Mouse (Mus musculus) myocyte (in vitro differentiated cells): ENCODE data around the gene Cbs.

Experiments
- MAX ChIP-seq: IDR thresholded peaks from one replicate; pipeline ENCODE4 v1.6.1; 2011; ENCODE audit warnings: low read depth, mild to moderate bottlenecking, control low read depth
- MYOD1 ChIP-seq, 3 experiments: IDR thresholded peaks; one replicate each; pipeline ENCODE4 v1.6.1; 2011; ENCODE audit warnings: control low read depth in 2 of 3, low read depth in 2 of 3, mild to moderate bottlenecking in 2 of 3, moderate library complexity in 1 of 3; ENCODE audit not compliant: insufficient read length in 2 of 3, control insufficient read depth in 1 of 3
- MYOG ChIP-seq, 3 experiments: IDR thresholded peaks; one replicate each; pipeline ENCODE4 v1.6.1; 2011; ENCODE audit warnings: control low read depth in 2 of 3, low read depth in 2 of 3, mild to moderate bottlenecking in 2 of 3; ENCODE audit not compliant: insufficient read length in 2 of 3, control insufficient read depth in 1 of 3, insufficient read depth in 1 of 3
- POLR2A ChIP-seq: IDR thresholded peaks from one replicate; pipeline ENCODE4 v1.6.1; 2011; ENCODE audit warnings: low read depth, mild to moderate bottlenecking, control low read depth, moderate library complexity; ENCODE audit not compliant: insufficient read length
- REST ChIP-seq: IDR thresholded peaks from one replicate; pipeline ENCODE4 v1.6.1; 2011; ENCODE audit warnings: mild to moderate bottlenecking, control low read depth, moderate library complexity; ENCODE audit not compliant: insufficient read depth, insufficient read length
- USF1 ChIP-seq: IDR thresholded peaks from one replicate; pipeline ENCODE4 v1.6.1; 2011; ENCODE audit warnings: low read depth, mild to moderate bottlenecking, control low read depth, moderate library complexity

DNA sequence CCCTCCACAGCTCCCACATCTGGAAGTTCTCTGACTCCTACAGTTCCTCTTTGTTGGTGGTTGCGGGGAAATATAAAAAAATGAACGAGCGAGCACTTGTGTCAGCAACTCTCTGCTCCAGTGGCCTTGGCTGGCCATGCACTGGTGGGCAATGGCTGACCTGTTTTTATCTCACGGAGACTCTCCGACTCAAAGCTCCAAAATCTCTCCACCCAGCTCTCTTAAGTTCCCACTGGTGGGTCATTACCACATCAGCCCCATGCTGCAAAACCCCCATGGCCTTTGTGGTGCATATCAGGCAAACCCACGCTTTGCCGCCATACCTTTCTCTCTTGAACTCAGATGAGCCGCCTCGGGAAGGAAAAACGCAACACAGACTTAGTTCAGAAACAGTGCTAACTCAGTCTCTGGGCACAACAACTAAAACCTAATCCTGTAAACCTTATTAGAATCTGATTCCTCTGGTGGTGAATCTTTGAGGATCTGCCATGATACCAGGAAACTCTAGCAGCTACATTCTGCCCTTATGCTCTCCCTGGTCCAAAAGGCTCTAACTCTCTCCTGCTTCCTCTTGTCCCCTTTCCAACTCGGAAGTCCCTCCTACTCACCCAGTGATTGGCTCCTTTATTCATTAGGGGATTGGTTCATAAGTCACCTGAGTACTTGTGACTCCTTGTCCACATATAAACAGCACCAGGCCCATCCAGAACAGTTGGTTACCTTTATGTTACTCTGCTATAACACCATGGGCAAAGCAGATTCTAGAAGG lies 77.8 kb downstream of the Cbs start:
- TF ChIP-seq MYOG (IDR thresholded peaks at IDR 0.05; ENCODE audit: control insufficient read depth in 1 of 3, insufficient read depth in 1 of 3, insufficient read length in 2 of 3, low read depth in 2 of 3) (no peak), MAX (no peak), POLR2A (no peak), REST (no peak), MYOD1 (IDR thresholded peaks at IDR 0.05; ENCODE audit: control insufficient read depth in 1 of 3, insufficient read length in 2 of 3, low read depth in 2 of 3) (no peak), USF1 (no peak)
